Mouse (Mus musculus) Patski (cell line): ENCODE data around the gene Ergic1. TPM values are rescaled to one million over a fixed set of nuclear protein-coding genes. Genes with fewer than 3 reads are reported as not detected.

ENCODE experiments used
- ATAC-seq: fragments of 100-300 bp; one replicate; pipeline ENCODE4 v1.8.0; 2021
- CTCF ChIA-PET: fragments of 350-600 bp; sonication (Branson Sonifier 250); formaldehyde crosslinking; loops from one replicate; lab custom pipeline; 2022; ENCODE audit warnings: inconsistent platforms; lab: Charles Lee
- POLR2A ChIA-PET: fragments of 350-600 bp; sonication (Branson Sonifier 250); formaldehyde crosslinking; loops from one replicate; lab custom pipeline; 2022; ENCODE audit warnings: antibody characterized with exemption, inconsistent platforms; lab: Charles Lee
- DNase-seq: peaks from one replicate; pipeline ENCODE4 v3.0.0-alpha.2; 2011; ENCODE audit warnings: low read depth, low spot score
- H3K27me3 ChIP-seq: fragments of 371-371 bp; one replicate; pipeline ENCODE4 v1.5.1; 2021
- CTCF ChIP-seq: fragments of 100-300 bp; IDR thresholded peaks from one replicate; pipeline ENCODE4 v1.5.1; 2021
- in situ Hi-C: fragments of 300-500 bp; cut with MboI; formaldehyde crosslinking; loops from 3 replicates; pipeline ENCODE4 v1.11.1; 2018; ENCODE audit warnings: low pct_unique_long_range_greater_than_20kb, mixed read lengths
- polyA plus RNA-seq: library from polyadenylated mRNA; unstranded; gene quantifications from one replicate; pipeline ENCODE4 v1.2.3, GENCODE M21; 2021

Gene Ergic1
- polyA plus RNA-seq, 1 experiment from 2014 or later, result 287 TPM

DNA sequence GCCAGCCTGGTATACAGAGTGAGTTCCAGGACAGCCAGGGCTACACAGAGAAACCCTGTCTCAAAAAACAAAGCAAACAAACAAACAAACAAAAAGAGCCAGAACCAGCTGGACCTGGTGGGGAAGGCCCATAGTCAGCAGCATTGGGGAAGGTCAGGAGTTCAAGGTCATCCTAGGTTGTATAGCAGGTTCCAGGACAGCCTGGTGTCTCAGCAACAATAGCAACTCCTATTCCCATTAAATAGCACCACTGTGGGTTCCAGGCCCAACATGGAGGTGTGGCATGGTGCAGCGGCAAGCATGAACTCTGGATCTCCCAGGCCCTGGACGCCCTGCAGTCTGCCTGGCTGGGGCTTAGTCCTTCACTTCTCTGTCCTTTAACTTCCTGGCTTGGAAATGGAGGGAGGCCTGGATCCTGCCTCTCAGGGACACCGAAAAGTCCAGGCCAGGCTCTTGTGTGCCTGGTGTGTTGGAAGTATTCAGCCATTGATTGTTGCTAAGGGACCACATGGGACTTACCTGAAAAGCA lies 19.6 kb downstream of the Ergic1 start:
- ATAC-seq (no peak), DNase-seq (no peak)
- TF ChIP-seq CTCF, result no peak
- POLR2A ChIA-PET, result no interaction called here
- CTCF ChIA-PET, result no interaction called here
- in situ Hi-C loops, result no loop called here
- H3K27me3 ChIP-seq, result no peaks in the 10 kb centered on the region

DNA sequence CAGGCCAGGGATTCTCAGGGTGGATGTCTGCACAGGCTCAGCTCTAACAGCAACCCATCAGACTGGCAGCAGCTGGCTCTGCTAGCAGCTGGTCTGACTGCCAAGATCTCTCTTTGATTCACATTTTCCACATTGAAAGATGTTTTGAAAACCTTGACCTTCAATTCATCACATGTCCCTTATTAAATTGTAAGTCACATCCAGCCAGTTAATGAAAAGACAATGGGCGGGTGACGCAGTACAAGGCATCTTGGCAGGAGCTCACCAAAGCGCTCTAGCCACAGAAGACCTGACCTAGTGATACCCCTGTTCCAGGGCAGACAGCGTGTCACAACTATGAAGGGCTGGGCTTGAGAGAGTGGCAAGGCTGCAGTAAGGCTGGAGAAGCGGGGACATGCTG lies 21.0 kb downstream of the Ergic1 start:
- CTCF ChIA-PET, result interaction anchor here (1.3 kb wide), 1 partner anchor 9 kb away, joined by 7 read pairs; no protein-coding TSS in a partner anchor
- POLR2A ChIA-PET, result interaction anchor here (0.6 to 1.0 kb wide), 3 partner anchors 9 to 75 kb away, joined by 3 read pairs; no protein-coding TSS in a partner anchor
- H3K27me3 ChIP-seq, result no peaks in the 10 kb centered on the region
- ATAC-seq (no peak), DNase-seq (peak; percentile 57)
- in situ Hi-C loops, result no loop called here
- no peak for TF ChIP-seq CTCF

DNA sequence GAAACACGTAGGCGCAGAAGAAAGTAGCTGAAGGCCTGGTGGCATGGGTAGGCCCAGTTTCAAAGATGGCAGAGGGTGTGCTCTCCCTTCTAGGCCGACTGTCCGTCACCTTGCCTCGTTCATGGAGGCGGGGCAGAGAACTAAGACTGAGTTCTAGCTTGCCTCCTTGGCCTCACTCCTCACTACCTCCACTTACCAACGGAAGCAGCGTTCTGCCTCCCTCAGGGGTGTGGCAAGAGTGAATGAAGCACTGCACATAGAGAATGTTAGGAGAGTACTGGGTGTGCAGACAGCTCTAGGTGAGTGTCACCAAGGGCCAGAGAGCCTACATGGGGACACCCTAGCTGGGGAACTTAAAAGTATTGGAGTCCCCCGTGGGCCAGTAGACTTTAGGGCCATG lies 21.8 kb downstream of the Ergic1 start:
- DNase-seq (no peak), ATAC-seq (no peak)
- in situ Hi-C loops, result no loop called here
- H3K27me3 ChIP-seq, result no peaks in the 10 kb centered on the region
- TF ChIP-seq CTCF, result no peak
- ChIA-PET POLR2A (interaction anchor here (0.7 to 1.0 kb wide), 2 partner anchors 29 to 76 kb away, joined by 3 read pairs; no protein-coding TSS in a partner anchor), CTCF (interaction anchor here (1.3 kb wide), 1 partner anchor 10 kb away, joined by 7 read pairs; no protein-coding TSS in a partner anchor)

DNA sequence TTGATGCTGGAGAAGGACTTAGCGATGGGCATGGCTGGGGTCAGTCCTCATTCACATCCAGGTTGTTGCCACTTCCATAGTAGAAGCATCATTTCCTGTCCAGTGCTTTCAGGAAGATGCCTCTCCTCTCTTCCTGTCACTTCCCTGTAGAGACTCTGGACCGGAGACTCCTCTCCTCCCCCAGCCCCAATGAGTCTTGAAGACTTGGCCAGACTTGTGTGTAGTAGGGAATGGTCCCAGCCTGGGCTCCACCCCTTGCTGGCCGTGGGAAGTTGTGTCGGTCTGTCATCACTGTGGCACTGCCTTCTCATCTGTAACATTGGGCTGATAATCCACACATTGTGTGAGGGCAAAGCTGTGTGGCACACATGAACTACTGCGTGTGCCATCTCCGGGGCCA lies 22.3 kb downstream of the Ergic1 start:
- POLR2A ChIA-PET, result interaction anchor here (0.6 to 1.5 kb wide), 3 partner anchors 17 to 75 kb away, joined by 3 to 5 read pairs (median 4); no protein-coding TSS in a partner anchor

DNA sequence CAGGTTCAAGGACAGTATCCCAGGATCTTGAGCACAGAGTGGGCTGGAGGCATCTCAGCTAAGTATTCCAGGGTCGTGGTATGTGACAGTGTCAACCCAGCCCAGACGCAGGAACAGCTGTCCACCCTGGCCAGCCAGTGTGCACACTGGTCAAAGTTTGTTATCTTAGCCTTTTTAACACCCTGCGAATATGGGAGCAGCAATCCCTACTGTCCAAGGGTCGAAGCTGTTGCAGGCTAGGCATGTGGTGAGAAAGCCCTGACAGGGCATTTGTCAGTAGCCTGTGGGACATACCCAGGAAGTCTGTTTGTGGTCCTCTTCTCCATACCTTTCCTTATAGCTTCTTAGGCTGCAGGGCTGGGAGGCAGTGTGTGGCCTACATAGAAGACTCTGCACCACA lies 22.8 kb downstream of the Ergic1 start:
- TF ChIP-seq CTCF, result no peak
- POLR2A ChIA-PET, result interaction anchor here (0.6 to 1.6 kb wide), 4 partner anchors 16 to 76 kb away, joined by 3 to 5 read pairs (median 4); no protein-coding TSS in a partner anchor
- ATAC-seq, result peak; percentile 20

More for the DNA sequence above, 22.3 kb downstream of the Ergic1 start:
- no peak for TF ChIP-seq CTCF
- ATAC-seq (no peak), DNase-seq (no peak)
- H3K27me3 ChIP-seq, result no peaks in the 10 kb centered on the region
- in situ Hi-C loops, result no loop called here
- CTCF ChIA-PET, result interaction anchor here (2.1 kb wide), 1 partner anchor 57 kb away, joined by 4 read pairs; no protein-coding TSS in a partner anchor

DNA sequence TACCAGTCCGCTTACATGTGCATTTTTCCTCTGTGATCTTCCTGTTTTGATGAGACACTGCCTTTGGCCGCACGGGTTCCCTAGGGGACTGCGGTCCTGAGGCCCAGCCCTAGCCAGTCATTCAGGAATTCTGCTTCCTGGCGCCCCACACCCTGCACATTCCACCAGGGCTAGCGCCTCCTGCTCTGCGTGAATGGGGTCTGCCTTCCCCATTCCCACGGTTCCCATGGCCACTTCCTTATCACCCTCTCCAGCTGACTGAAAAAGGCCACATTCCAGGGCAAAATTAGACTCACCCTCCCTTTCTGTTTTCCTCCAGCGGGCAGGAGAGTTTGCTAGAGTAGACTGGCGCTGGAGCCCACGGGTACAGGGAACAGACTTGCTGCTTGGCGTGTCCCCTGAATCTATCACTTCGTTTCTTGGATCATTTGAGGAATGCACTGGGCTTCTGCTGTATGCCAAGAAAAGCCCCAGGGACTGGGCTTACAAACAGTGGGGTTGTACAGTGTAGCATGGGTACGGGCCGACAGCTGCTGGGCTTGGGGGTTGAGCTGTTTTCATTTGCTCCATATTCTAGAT lies 23.4 kb downstream of the Ergic1 start:
- ChIA-PET POLR2A (interaction anchor here (0.7 to 1.6 kb wide), 4 partner anchors 11 to 76 kb away, joined by 3 to 5 read pairs (median 3); no protein-coding TSS in a partner anchor), CTCF (interaction anchor here (0.8 to 2.1 kb wide), 3 partner anchors 36 to 76 kb away, joined by 3 to 4 read pairs (median 3); no protein-coding TSS in a partner anchor)
- in situ Hi-C loops, result no loop called here
- ATAC-seq (peak; percentile 89), DNase-seq (peak; percentile 91)
- no peaks in the 10 kb centered on the region for H3K27me3 ChIP-seq
- no peak for TF ChIP-seq CTCF

More for the DNA sequence above, 22.8 kb downstream of the Ergic1 start:
- in situ Hi-C loops, result no loop called here
- no peaks in the 10 kb centered on the region for H3K27me3 ChIP-seq
- CTCF ChIA-PET, result interaction anchor here (0.8 to 2.1 kb wide), 3 partner anchors 37 to 75 kb away, joined by 3 to 4 read pairs (median 3); no protein-coding TSS in a partner anchor
- no peak for DNase-seq

DNA sequence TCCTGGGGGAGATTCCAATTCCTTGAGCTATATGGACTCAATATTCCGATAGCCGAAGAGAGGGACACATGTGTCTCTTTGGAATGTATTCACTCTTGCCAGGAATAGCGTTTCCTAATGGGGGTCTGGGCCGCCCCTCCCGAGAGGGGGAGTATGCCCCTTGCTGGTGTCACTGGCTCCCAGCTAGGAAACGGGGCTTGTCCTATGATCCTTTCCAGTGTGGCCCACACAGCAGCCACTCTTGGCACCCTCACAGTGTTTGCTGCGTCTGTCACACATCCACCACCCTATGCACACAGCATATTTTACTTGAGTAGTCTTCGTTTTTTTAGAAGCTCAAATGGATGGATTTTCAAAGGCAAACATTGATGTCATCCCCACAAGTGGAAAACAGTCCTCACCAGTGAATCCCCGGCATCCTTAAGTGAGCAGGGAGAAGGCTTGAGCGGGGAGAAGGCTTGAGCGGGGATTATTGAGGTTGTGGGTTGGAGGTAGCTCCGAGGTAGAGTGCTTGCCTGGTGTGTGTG lies 26.7 kb downstream of the Ergic1 start:
- POLR2A ChIA-PET, result interaction anchor here (1.0 to 1.1 kb wide), 2 partner anchors 16 to 26 kb away, joined by 3 to 4 read pairs; no protein-coding TSS in a partner anchor
- TF ChIP-seq CTCF, result no peak
- DNase-seq (no peak), ATAC-seq (no peak)
- CTCF ChIA-PET, result interaction anchor here (1.2 to 1.3 kb wide), 2 partner anchors 81 to 85 kb away, joined by 3 read pairs; no protein-coding TSS in a partner anchor
- H3K27me3 ChIP-seq, result no peaks in the 10 kb centered on the region
- in situ Hi-C loops, result no loop called here

DNA sequence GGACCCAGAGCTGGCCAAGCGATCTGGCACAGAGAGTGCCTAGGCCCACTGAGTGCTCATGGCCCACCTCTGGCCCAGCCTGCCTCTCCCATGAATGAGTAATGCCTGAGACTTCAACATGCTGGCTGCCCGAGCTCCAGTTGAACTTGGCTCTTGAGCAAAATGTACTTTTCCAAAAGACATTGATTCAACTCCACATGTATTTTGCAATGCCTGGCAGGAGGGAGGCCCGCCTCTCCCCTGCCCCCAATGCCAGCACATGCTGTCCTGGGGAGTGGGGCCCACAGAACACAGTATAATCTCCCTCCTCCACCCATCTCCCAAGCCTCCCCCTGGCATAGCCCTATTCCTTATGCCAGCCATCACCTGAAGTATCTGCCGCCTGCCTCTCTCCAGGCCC lies 31.2 kb downstream of the Ergic1 start:
- H3K27me3 ChIP-seq, result no peaks in the 10 kb centered on the region
- POLR2A ChIA-PET, result interaction anchor here (1.0 kb wide), 1 partner anchor 9 kb away, joined by 4 read pairs; no protein-coding TSS in a partner anchor
- CTCF ChIA-PET, result interaction anchor here (0.5 to 1.3 kb wide), 2 partner anchors 28 to 67 kb away, joined by 3 read pairs; no protein-coding TSS in a partner anchor
- in situ Hi-C loops, result no loop called here
- ATAC-seq (no peak), DNase-seq (no peak)
- TF ChIP-seq CTCF, result no peak

DNA sequence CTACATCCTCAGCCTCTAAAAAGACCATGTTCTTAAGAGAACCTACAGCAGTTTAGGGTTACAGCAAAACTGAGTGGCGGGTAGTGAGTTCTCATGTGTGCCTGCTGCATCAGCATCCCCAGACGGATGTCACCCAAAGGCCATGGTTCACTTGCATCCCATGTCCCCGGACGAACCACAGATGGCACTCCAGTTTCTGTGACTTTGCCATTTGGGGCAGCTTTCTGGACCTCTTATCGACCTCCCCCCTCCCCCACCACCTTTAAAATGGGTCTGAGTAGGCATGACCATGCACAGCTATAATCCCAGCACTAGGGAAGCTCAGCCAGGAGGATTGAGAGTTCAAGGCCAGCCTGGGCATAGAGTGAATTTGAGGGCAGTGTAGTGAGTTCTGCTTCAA lies 31.9 kb downstream of the Ergic1 start:
- TF ChIP-seq CTCF, result no peak
- H3K27me3 ChIP-seq, result no peaks in the 10 kb centered on the region
- ChIA-PET CTCF (interaction anchor here (1.3 kb wide), 1 partner anchor 27 kb away, joined by 3 read pairs; no protein-coding TSS in a partner anchor), POLR2A (interaction anchor here (1.0 kb wide), 1 partner anchor 8 kb away, joined by 4 read pairs; no protein-coding TSS in a partner anchor)
- DNase-seq, result no peak
- no peak for ATAC-seq
- in situ Hi-C loops, result no loop called here

DNA sequence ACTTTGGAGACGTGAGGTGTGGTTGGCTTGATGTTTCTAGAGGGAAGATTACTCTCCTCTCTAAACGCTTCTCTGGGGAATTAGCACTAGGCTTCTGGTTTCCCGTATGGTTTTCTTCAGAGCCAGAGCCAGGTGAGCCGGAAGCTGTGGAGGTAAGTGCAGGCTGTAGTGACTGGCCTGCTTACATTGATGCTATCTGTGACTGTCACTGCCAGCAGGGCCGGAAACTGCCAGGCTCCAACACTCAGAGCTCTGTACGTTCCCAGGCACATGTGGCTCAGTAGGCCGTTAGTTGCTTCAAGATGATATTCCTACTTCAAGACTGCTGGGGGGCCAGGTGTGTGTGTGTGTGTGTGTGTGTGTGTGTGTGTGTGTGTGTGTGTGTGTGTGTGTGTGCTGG lies 32.9 kb downstream of the Ergic1 start:
- no peak for TF ChIP-seq CTCF
- H3K27me3 ChIP-seq, result no peaks in the 10 kb centered on the region
- no peak for DNase-seq
- in situ Hi-C loops, result no loop called here
- ChIA-PET CTCF (interaction anchor here (1.3 kb wide), 1 partner anchor 56 kb away, joined by 4 read pairs; no protein-coding TSS in a partner anchor), POLR2A (interaction anchor here (0.8 to 2.5 kb wide), 2 partner anchors 24 to 87 kb away, joined by 3 to 12 read pairs; no protein-coding TSS in a partner anchor)
- ATAC-seq, result no peak
